Mouse (Mus musculus) heart, postnatal 0 days (tissue): ENCODE measurements around the gene Neurl1a. TPM values are rescaled to one million over a fixed set of nuclear protein-coding genes. Genes with fewer than 3 reads are reported as not detected.

Experiments used
- ATAC-seq: fragments of 200-750 bp; cut with Nextera tagmentation; 2 replicates; pipeline ENCODE4 v1.8.0; 2017; ENCODE audit warnings: low read depth, moderate number of reproducible peaks, moderate library complexity; ENCODE audit not compliant: insufficient read depth
- DNase-seq: peaks from one replicate; pipeline ENCODE4 v3.0.0-alpha.2; 2016; ENCODE audit warnings: low spot score
- H3K27ac ChIP-seq: fragments of 300-500 bp; sonication (generic); 2 replicates; pipeline ENCODE4 v1.5.1; 2014; ENCODE audit warnings: low read depth, mild to moderate bottlenecking
- H3K27me3 ChIP-seq: fragments of 300-500 bp; sonication (generic); 2 replicates; pipeline ENCODE4 v1.6.1; 2014; ENCODE audit warnings: low read length, mixed read lengths; ENCODE audit not compliant: control insufficient read depth, insufficient read depth
- H3K36me3 ChIP-seq: fragments of 300-500 bp; sonication (generic); replicated peaks from 2 replicates; pipeline ENCODE4 v1.6.1; 2014; ENCODE audit warnings: low read length, mixed read lengths; ENCODE audit not compliant: control insufficient read depth, insufficient read depth
- H3K4me1 ChIP-seq: fragments of 300-500 bp; sonication (generic); 2 replicates; pipeline ENCODE4 v1.6.1; 2014; ENCODE audit warnings: antibody characterized with exemption; ENCODE audit not compliant: control insufficient read depth, insufficient read depth
- H3K4me2 ChIP-seq: fragments of 300-500 bp; sonication (generic); 2 replicates; pipeline ENCODE4 v1.6.1; 2014; ENCODE audit warnings: low read depth, mild to moderate bottlenecking, low read length, moderate library complexity
- H3K4me3 ChIP-seq: fragments of 300-500 bp; sonication (generic); 2 replicates; pipeline ENCODE4 v1.5.1; 2014; ENCODE audit warnings: low read depth, low read length
- H3K9ac ChIP-seq: fragments of 300-500 bp; sonication (generic); replicated peaks from 2 replicates; pipeline ENCODE4 v1.6.1; 2014; ENCODE audit warnings: low read depth, low read length, mixed read lengths
- H3K9me3 ChIP-seq: fragments of 300-500 bp; sonication (generic); replicated peaks from 2 replicates; pipeline ENCODE4 v1.6.1; 2016; ENCODE audit warnings: low read length; ENCODE audit not compliant: control insufficient read depth
- CTCF ChIP-seq: IDR thresholded peaks from 2 replicates; pipeline ENCODE4 v1.5.1; 2016; ENCODE audit warnings: antibody characterized with exemption, control low read depth, low read depth
- EP300 ChIP-seq: IDR thresholded peaks from 2 replicates; pipeline ENCODE4 v1.6.1; 2016; ENCODE audit warnings: antibody characterized with exemption, low read depth
- WGBS: fragments of 180-500 bp; shearing (Covaris S2); extraction: QIAGEN DNeasy Blood & Tissue Kit; methylation state at CpG from one replicate; pipeline ENCODE4 v1.1.7; 2014; 5-methylcytosine and 5-hydroxymethylcytosine counted together
- polyA plus RNA-seq: library from polyadenylated mRNA; unstranded; fragments of >200 nt; fragmentation: Nextera tagmentation; extraction: Ambion mirVana; gene quantifications from 2 replicates; pipeline ENCODE4 v1.2.1, GENCODE M21; 2015
- total RNA-seq: library from RNA; depleted of rRNA; stranded (reverse); fragments of >200 nt; gene quantifications from 2 replicates; pipeline ENCODE4 v1.2.3, GENCODE M21; 2014; ENCODE audit warnings: low replicate concordance

Gene Neurl1a
- total and polyA plus RNA-seq, 2 experiments from 2014 or later, result 0.27 to 1.8 TPM

DNA sequence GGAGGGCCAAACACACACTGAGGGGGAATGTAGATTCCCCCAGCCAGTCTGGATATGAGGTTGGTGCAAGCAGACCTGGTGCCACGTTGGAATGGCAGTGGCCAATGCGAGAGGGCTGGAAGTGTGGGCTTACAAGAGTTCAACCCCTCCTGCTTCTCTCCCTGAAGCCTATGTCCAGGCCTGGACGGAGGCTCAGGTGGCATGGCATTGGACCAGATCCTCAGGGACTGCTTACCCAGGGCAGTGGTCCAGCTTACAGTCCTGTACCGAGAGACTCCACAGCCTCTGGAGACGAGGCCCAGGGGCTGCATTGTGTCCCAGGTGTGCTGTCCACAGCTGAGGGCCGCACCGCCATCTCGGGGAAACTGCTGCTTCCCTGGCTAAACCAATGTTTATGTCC lies 66.9 kb downstream of the Neurl1a start:
- Histone ChIP-seq H3K9me3 (no peaks in the 10 kb centered on the region), H3K4me1 (no peaks in the 10 kb centered on the region), H3K9ac (no peak overlapping the region), H3K4me2 (no peak overlapping the region), H3K27me3 (0 out of 2 replicates have a peak, but pooled peaks cover 3% of the 10 kb centered on the region), H3K27ac (no peak overlapping the region), H3K4me3 (no peak overlapping the region), H3K36me3 (no peaks in the 10 kb centered on the region)
- ATAC-seq (no peak), DNase-seq (no peak)
- TF ChIP-seq EP300, result no peak
- no peak for TF ChIP-seq CTCF
- 81% methylated on average over 8 of the region's 8 CpGs for WGBS

DNA sequence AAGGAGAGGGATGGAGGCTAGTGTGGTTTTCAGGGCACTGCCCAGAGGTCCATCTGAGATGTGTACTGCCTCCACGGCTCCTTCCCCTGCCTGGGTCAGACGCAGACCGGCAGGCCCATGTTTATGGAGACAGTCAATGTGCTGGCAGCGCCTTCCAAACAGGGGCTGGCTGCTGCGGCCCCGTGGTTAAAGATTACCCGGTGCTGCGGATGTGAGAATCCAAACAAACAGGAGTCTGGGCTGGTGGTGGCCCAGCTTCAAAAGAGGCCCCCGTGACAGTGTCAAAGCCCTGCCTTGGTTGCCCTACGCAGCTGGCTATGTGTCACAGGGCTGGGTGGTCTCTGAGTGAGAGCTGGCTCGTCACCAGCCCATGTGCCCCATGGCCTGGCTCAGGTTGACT lies 69.2 kb downstream of the Neurl1a start:
- 54% methylated on average over 11 of the region's 11 CpGs for WGBS
- no peak overlapping the region for H3K4me3 ChIP-seq
- ATAC-seq, result no peak; the same call in 1 of the 2 replicates
- no peak for DNase-seq
- H3K27me3 ChIP-seq, result peaks cover 18% of the 10 kb centered on the region
- no peaks in the 10 kb centered on the region for H3K4me1 ChIP-seq
- no peak overlapping the region for H3K4me2 ChIP-seq
- H3K27ac ChIP-seq, result no peak overlapping the region
- no peak for TF ChIP-seq EP300
- no peak for TF ChIP-seq CTCF
- no peaks in the 10 kb centered on the region for H3K36me3 ChIP-seq
- H3K9me3 ChIP-seq, result no peaks in the 10 kb centered on the region
- no peak overlapping the region for H3K9ac ChIP-seq

- no peak for DNase-seq
- Histone ChIP-seq H3K27ac (no peak overlapping the region), H3K9ac (no peak overlapping the region), H3K36me3 (no peaks in the 10 kb centered on the region), H3K9me3 (no peaks in the 10 kb centered on the region), H3K4me3 (no peak overlapping the region), H3K27me3 (peaks cover 23% of the 10 kb centered on the region), H3K4me1 (no peaks in the 10 kb centered on the region), H3K4me2 (no peak overlapping the region)
- 68% methylated on average over 7 of the region's 7 CpGs for WGBS
- ATAC-seq, result no peak
- no peak for TF ChIP-seq CTCF
- no peak for TF ChIP-seq EP300
Measured at GRCm38 (mm10) chr19:47248296-47248695, 69.7 kb downstream of the Neurl1a start.

GRCm38 (mm10) chr19:47248906-47249568 lies 70.4 kb downstream of the Neurl1a start:
- Histone ChIP-seq H3K9ac (no peak overlapping the region), H3K4me1 (no peaks in the 10 kb centered on the region), H3K27ac (no peak overlapping the region), H3K9me3 (no peaks in the 10 kb centered on the region), H3K4me3 (no peak overlapping the region), H3K4me2 (no peak overlapping the region), H3K27me3 (peaks cover 30% of the 10 kb centered on the region), H3K36me3 (no peaks in the 10 kb centered on the region)
- DNase-seq, result no peak
- TF ChIP-seq CTCF, result no peak
- no peak for ATAC-seq
- WGBS, result 67% methylated on average over 16 of the region's 16 CpGs

DNA sequence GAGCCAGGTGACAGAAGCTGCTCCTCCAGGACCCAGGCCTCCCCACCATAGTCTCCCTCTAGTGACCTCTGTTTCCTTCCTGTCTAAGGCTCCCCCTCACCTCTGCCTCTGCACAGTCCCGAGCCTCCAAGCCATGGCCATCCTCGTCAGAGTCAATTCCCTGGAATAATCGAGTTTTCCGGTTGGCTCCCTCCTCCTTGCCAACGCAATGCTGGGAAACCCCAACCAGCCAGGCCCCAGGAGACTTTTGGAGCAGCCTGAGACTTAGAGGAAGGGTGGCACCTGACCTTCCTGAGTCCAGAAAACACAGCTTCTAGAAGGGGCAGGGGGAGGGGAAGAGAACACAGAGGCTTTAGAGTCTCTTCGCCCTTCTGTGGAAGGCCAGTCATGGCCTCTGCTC lies 72.3 kb downstream of the Neurl1a start:
- Histone ChIP-seq H3K27ac (no peak overlapping the region), H3K27me3 (peaks cover 36% of the 10 kb centered on the region), H3K9me3 (no peaks in the 10 kb centered on the region), H3K4me1 (no peaks in the 10 kb centered on the region), H3K4me2 (no peak overlapping the region), H3K36me3 (no peaks in the 10 kb centered on the region), H3K9ac (no peak overlapping the region), H3K4me3 (no peak overlapping the region)
- no peak for DNase-seq
- 72% methylated on average over 6 of the region's 6 CpGs for WGBS
- ATAC-seq, result no peak
- TF ChIP-seq CTCF (no peak), EP300 (no peak)

- peak; percentile 43 for ATAC-seq
- H3K9ac ChIP-seq, result no peak overlapping the region
Measured at GRCm38 (mm10) chr19:47253053-47253628, 74.5 kb downstream of the Neurl1a start.

More at GRCm38 (mm10) chr19:47253053-47253628, 74.5 kb downstream of the Neurl1a start:
- Histone ChIP-seq H3K27me3 (peaks cover 36% of the 10 kb centered on the region), H3K4me3 (peak overlapping the region; percentile 35), H3K27ac (no peak overlapping the region), H3K4me1 (no peaks in the 10 kb centered on the region), H3K9me3 (no peaks in the 10 kb centered on the region), H3K4me2 (peak overlapping the region; percentile 48), H3K36me3 (no peaks in the 10 kb centered on the region)
- TF ChIP-seq EP300, result no peak
- no peak for TF ChIP-seq CTCF
- WGBS, result 3% methylated on average over 90 of the region's 90 CpGs
- DNase-seq, result no peak
